Mouse (Mus musculus) erythroblast, embryonic 14.5 days (primary cell): ENCODE results near the gene Tchp. TPM values are rescaled to one million over a fixed set of nuclear protein-coding genes. Genes with fewer than 3 reads are reported as not detected.

Source experiments
- H3K27me3 ChIP-seq: 2 replicates; pipeline ENCODE4 v1.6.1; 2012; ENCODE audit warnings: inconsistent platforms; ENCODE audit not compliant: control insufficient read depth
- H3K36me3 ChIP-seq: 2 replicates; pipeline ENCODE4 v1.6.1; 2012; ENCODE audit warnings: mild to moderate bottlenecking, inconsistent platforms; ENCODE audit not compliant: control insufficient read depth
- H3K4me1 ChIP-seq: 2 replicates; pipeline ENCODE4 v1.6.1; 2012; ENCODE audit warnings: inconsistent platforms; ENCODE audit not compliant: control insufficient read depth
- H3K4me3 ChIP-seq: replicated peaks from 2 replicates; pipeline ENCODE3; 2012; ENCODE audit warnings: moderate library complexity, mild to moderate bottlenecking, inconsistent platforms
- H3K9me3 ChIP-seq: 2 replicates; pipeline ENCODE4 v1.6.1; 2012; ENCODE audit warnings: low read length, inconsistent platforms, mixed read lengths; ENCODE audit not compliant: control insufficient read depth
- GATA1 ChIP-seq: IDR thresholded peaks from 2 replicates; pipeline ENCODE4 v1.6.1; 2012; ENCODE audit warnings: low read length, inconsistent platforms, mixed read lengths
- TAL1 ChIP-seq: IDR thresholded peaks from 3 replicates; pipeline ENCODE4 v1.6.1; 2012; ENCODE audit warnings: low read length, inconsistent platforms, mixed read lengths
- polyA plus RNA-seq: library from polyadenylated mRNA; stranded (reverse); fragments of >175 nt; gene quantifications from 2 replicates; pipeline ENCODE4 v1.2.3, GENCODE M21; 2012

The Tchp gene
- polyA plus RNA-seq, 1 experiment, result 1.2 TPM

- Histone ChIP-seq H3K27me3 (peaks cover 23% of the 10 kb centered on the region), H3K4me3 (peak overlapping the region; percentile 88), H3K9me3 (no peaks in the 10 kb centered on the region; the same call in 1 of the 2 replicates), H3K36me3 (no peaks in the 10 kb centered on the region; the same call in 1 of the 2 replicates), H3K4me1 (peaks cover 51% of the 10 kb centered on the region)
- TF ChIP-seq TAL1 (no peak), GATA1 (no peak)
Observed at GRCm38 (mm10) chr5:114689700-114690366, 17.7 kb upstream of the Tchp start.

DNA sequence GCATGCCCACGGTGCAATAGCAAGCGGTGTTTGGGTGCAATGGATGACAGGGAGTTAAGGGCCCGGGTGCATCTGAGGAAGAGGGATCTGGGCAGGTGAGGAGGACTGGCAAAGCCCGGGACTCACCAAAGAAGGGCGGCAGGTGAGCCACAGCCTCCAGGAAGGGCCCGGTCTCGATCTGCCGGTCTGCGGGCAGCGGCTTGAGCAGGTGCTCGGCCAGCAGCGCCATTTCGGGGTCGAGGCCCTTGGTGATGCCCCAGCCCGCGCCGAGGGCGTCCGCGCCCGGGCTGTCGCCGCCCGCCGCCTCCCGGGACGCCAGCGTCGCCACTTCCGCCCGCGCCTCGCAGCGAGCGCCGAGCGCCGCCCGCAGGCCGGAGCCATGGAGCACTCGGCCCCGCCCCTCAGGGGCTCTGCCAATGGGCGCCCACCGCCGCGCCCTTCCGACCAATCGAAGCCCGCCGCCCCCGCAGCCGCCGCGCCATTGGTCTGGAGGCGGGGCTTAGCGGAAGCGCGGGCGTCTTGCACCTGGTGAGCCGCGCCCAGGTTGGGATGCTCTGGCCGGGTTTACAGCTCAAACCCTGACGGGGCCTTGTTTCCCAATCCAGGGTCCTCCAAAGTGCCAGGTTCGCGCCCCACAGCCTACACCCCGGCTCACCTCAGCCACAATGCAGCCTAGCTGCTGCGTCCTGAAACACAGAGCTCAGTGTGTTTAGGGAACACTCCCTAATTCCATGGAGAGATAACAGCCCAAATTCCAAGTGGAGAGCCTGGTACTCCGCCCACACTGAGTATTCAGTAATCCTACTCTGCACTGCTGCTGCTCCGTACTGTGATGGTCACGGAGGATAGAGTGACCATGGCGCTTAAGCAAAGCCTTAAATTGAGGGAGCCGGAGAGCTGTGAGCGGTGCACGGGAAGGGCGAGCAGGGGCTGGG is 16.7 kb upstream of the Tchp start, which contains the start of gene Gltp:
Gene Gltp, minus strand, starts transcription at position 352 of the 935 bp plus-strand sequence.
- Histone ChIP-seq H3K4me3 (peak within 1 kb of the TSS; percentile 88), H3K4me1 (peaks cover 51% of the 10 kb centered on the region), H3K9me3 (no peaks in the 10 kb centered on the region; the same call in 1 of the 2 replicates), H3K36me3 (no peaks in the 10 kb centered on the region; the same call in 1 of the 2 replicates), H3K27me3 (peaks cover 23% of the 10 kb centered on the region)
- TF ChIP-seq TAL1, result no peak

DNA sequence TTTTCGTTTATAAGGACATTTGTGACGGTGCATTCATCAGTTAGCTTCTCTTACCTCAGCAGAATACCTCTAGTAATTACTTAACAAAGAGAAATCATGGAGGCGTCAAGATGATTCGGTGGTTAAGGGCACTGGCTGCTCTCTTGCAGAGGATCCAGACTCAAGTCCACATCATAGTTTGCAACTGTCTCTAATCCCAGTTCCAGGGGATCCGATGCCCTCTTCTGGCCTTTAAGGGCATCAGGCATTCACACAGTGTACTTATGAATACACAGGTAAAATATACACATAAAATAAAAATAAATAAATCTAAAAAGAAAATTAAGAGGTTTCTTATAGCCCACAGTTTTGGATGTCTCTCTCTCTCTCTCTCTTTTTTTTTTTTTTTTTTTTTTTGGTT is 11.8 kb upstream of the Tchp start:
- Histone ChIP-seq H3K9me3 (peaks cover 2% of the 10 kb centered on the region; the same call in 1 of the 2 replicates), H3K4me1 (peaks cover 19% of the 10 kb centered on the region), H3K27me3 (peaks cover 21% of the 10 kb centered on the region), H3K4me3 (no peak overlapping the region), H3K36me3 (no peaks in the 10 kb centered on the region)
- TF ChIP-seq TAL1, result no peak
- TF ChIP-seq GATA1, result no peak

GRCm38 (mm10) chr5:114696939-114697338 is 10.6 kb upstream of the Tchp start:
- H3K4me3 ChIP-seq, result no peak overlapping the region

GRCm38 (mm10) chr5:114698044-114698746 is 9.4 kb upstream of the Tchp start:
- Histone ChIP-seq H3K4me3 (no peak overlapping the region), H3K27me3 (peaks cover 12% of the 10 kb centered on the region), H3K36me3 (no peaks in the 10 kb centered on the region), H3K9me3 (peaks cover 2% of the 10 kb centered on the region; the same call in 1 of the 2 replicates), H3K4me1 (peaks cover 17% of the 10 kb centered on the region)
- no peak for TF ChIP-seq TAL1

More at GRCm38 (mm10) chr5:114696939-114697338, 10.6 kb upstream of the Tchp start:
- Histone ChIP-seq H3K9me3 (peaks cover 2% of the 10 kb centered on the region; the same call in 1 of the 2 replicates), H3K4me1 (peaks cover 10% of the 10 kb centered on the region), H3K36me3 (no peaks in the 10 kb centered on the region), H3K27me3 (peaks cover 19% of the 10 kb centered on the region)
- TF ChIP-seq GATA1 (no peak), TAL1 (no peak)

DNA sequence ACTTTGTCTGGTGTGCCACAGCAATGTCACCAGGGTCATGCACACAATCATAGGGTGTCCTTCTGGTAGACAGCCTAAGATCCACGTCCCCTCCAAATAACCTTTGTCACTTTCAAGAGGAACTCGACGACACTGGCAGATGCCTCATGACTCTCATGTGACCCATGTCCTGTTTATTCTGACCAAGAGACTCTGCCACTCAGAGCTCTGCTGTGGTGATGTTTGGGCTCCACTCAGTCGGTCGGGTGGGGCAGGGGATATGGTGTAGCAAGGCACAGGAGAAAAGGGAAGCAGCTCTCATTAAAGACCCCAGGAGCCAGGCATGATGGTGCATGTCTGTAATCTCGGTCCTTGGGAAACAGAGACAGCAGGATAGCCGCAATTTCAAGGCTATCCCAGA is 8.5 kb upstream of the Tchp start:
- H3K4me3 ChIP-seq, result no peak overlapping the region
- TF ChIP-seq GATA1 (no peak), TAL1 (no peak)
- peaks cover 24% of the 10 kb centered on the region for H3K4me1 ChIP-seq
- H3K36me3 ChIP-seq, result no peaks in the 10 kb centered on the region
- H3K9me3 ChIP-seq, result peaks cover 2% of the 10 kb centered on the region; the same call in 1 of the 2 replicates
- peaks cover 5% of the 10 kb centered on the region for H3K27me3 ChIP-seq

GRCm38 (mm10) chr5:114702403-114703392 is 4.9 kb upstream of the Tchp start:
- Histone ChIP-seq H3K4me1 (peaks cover 24% of the 10 kb centered on the region), H3K36me3 (no peaks in the 10 kb centered on the region), H3K4me3 (no peak overlapping the region), H3K9me3 (no peaks in the 10 kb centered on the region), H3K27me3 (no peaks in the 10 kb centered on the region)
- TF ChIP-seq TAL1 (no peak), GATA1 (no peak)

- Histone ChIP-seq H3K36me3 (peaks cover 37% of the 10 kb centered on the region), H3K27me3 (no peaks in the 10 kb centered on the region), H3K9me3 (no peaks in the 10 kb centered on the region), H3K4me3 (peak overlapping the region; percentile 78), H3K4me1 (peaks cover 24% of the 10 kb centered on the region)
- TF ChIP-seq GATA1, result no peak
- no peak for TF ChIP-seq TAL1
Observed at GRCm38 (mm10) chr5:114708491-114708890, 931 bp downstream of the Tchp start.
